ENCODE assay signal across 24 mouse cellular contexts in the genomic region with DNA sequence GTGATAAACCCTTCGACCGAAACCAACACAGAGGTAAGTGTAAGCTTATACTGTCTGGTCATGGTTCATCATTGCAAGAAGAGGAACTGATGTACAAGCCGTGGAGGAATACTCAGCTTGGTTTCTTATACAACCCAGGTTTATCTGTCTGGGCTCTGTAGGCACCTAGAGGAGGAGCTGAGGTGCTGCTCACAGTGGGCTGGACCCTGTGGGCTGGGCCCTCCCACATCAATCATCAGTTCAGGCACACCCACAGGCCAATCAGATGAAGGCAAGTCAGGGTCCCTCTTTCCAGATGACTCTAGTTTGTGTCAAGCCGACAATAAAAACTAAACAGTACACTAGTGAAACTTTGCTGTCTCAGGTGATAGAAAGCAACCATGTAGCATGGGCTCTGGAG. TPM values are rescaled to one million over a fixed set of nuclear protein-coding genes. Genes with fewer than 3 reads are reported as not detected.
DNase-seq lines count a peak whose midpoint lies in the region; ATAC-seq lines count a peak whose summit lies in the region.
"Had no signal": no experiment of that assay in that cellular context is flagged by ENCODE, and none has a peak within 500 bp of the region (broad histone marks: within the 10 kb centered on the region; RNA-seq: fewer than 3 reads in every experiment).

No protein-coding gene starts in this region.

- no peaks in the 10 kb centered on the region for H3K9me3 ChIP-seq in liver, embryonic 13.5 days (replicated peaks)
- H3K9me3 ChIP-seq: embryonic facial prominence, embryonic 12.5 days; forebrain, embryonic 13.5 days; heart, embryonic 13.5 days; hindbrain, embryonic 15.5 days had no signal

- H3K27me3 ChIP-seq in liver, embryonic 13.5 days: peaks cover 20% of the 10 kb centered on the region; the same call in 1 of the 2 replicates
- H3K27me3 ChIP-seq: embryonic facial prominence, embryonic 12.5 days; forebrain, embryonic 13.5 days; hindbrain, embryonic 15.5 days had no signal

- H3K9ac ChIP-seq in liver, embryonic 13.5 days: no peak overlapping the region
- H3K9ac ChIP-seq: embryonic facial prominence, embryonic 12.5 days; forebrain, embryonic 13.5 days; forebrain, postnatal 0 days; heart, embryonic 13.5 days; hindbrain, embryonic 15.5 days had no signal

- WGBS in liver, embryonic 13.5 days (ENCODE audit: insufficient replicate concordance): 43% methylated on average over 4 of the region's 4 CpGs

- no peak overlapping the region for H3K4me2 ChIP-seq in liver, embryonic 13.5 days
- H3K4me2 ChIP-seq: embryonic facial prominence, embryonic 12.5 days; forebrain, embryonic 13.5 days; heart, embryonic 13.5 days; hindbrain, embryonic 15.5 days had no signal

- ATAC-seq in erythroblast, adult 5-6 weeks (replicated peaks; ENCODE audit: low FRiP score, poor library complexity, severe bottlenecking): peak; percentile 66
- ATAC-seq in liver, embryonic 13.5 days (ENCODE audit: low read depth): peak; percentile 69
- peak; percentile 37; the same call in 1 of the 2 replicates for ATAC-seq in megakaryocyte progenitor cell, adult 5-6 weeks (replicated peaks; ENCODE audit: poor library complexity)
- ATAC-seq: CD4-positive, CD25-positive, alpha-beta regulatory T cell, adult 4 months; forebrain, embryonic 13.5 days; forebrain, postnatal 0 days; inflammation-experienced regulatory T-cells, adult 6 months; Patski had no signal

- 0 out of 2 replicates have a peak, but pooled peaks cover 5% of the 10 kb centered on the region for H3K4me1 ChIP-seq in liver, embryonic 13.5 days (replicated peaks)
- H3K4me1 ChIP-seq: embryonic facial prominence, embryonic 12.5 days; forebrain, embryonic 13.5 days; heart, embryonic 13.5 days; hindbrain, embryonic 15.5 days had no signal

- DNase-seq in heart, adult 11 months: peak; percentile 78
- no peak for DNase-seq in heart, adult 9 months (ENCODE audit: low spot score in 2 of 2)
- no peak for DNase-seq in liver, embryonic 13.5 days
- no peak for DNase-seq in urinary bladder, adult 18-20 months (ENCODE audit: low spot score in 2 of 2)
- no peak for DNase-seq in left cerebral cortex, adult 9 months (ENCODE audit: low spot score in 2 of 2)
- DNase-seq in lung, postnatal 4 days: no peak
- DNase-seq: adrenal gland, adult 8-10 months; adrenal gland, postnatal 36 days; B cell, adult 2 months; cerebellum, adult 2 months; cerebellum, postnatal 14 days; forebrain, postnatal 0 days; gastrocnemius, postnatal 36 days; heart, adult 18-20 months; heart, postnatal 36 days had no signal

- H3K36me3 ChIP-seq in liver, embryonic 13.5 days: no peaks in the 10 kb centered on the region
- H3K36me3 ChIP-seq: embryonic facial prominence, embryonic 12.5 days; heart, embryonic 13.5 days; hindbrain, embryonic 15.5 days had no signal

- H3K27ac ChIP-seq in liver, embryonic 13.5 days: no peak overlapping the region
- H3K27ac ChIP-seq: embryonic facial prominence, embryonic 12.5 days; forebrain, embryonic 13.5 days; heart, embryonic 13.5 days; hindbrain, embryonic 15.5 days had no signal

- H3K4me3 ChIP-seq in liver, embryonic 13.5 days (replicated peaks): no peak overlapping the region
- H3K4me3 ChIP-seq: embryonic facial prominence, embryonic 12.5 days; forebrain, embryonic 13.5 days; heart, embryonic 13.5 days; hindbrain, embryonic 15.5 days had no signal

RNA-seq across cellular contexts. Expression of gene Pi4k2b, which starts 8.6 kb away (rescaled TPM):
- 33.6 and 40.3 TPM in 2 replicates for total RNA-seq in erythroblast, adult 5-6 weeks (2015; ENCODE audit: low replicate concordance)
- 40.6 and 62.6 TPM in 2 replicates for total RNA-seq in erythroblast, adult 5-6 weeks (2017; ENCODE audit: low replicate concordance)
- 16.5 and 19.6 TPM in 2 replicates for polyA plus RNA-seq in liver, embryonic 13.5 days (2015; fragmentation: Nextera tagmentation; extraction: Ambion mirVana)
- total RNA-seq in megakaryocyte progenitor cell, adult 5-6 weeks (2015): 29.2 and 31.6 TPM in 2 replicates
- total RNA-seq in megakaryocyte progenitor cell, adult 5-6 weeks (2017): 20.8 and 30.2 TPM in 2 replicates

RNA-seq across cellular contexts. Expression of gene Zcchc4, which starts 42.4 kb away (rescaled TPM):
- 4.0 and 10.0 TPM in 2 replicates for total RNA-seq in erythroblast, adult 5-6 weeks (2015; ENCODE audit: low replicate concordance)
- total RNA-seq in erythroblast, adult 5-6 weeks (2017; ENCODE audit: low replicate concordance): 11.0 and 14.8 TPM in 2 replicates
- 7.8 and 9.2 TPM in 2 replicates for polyA plus RNA-seq in liver, embryonic 13.5 days (2015; fragmentation: Nextera tagmentation; extraction: Ambion mirVana)
- 28.1 and 30.2 TPM in 2 replicates for total RNA-seq in megakaryocyte progenitor cell, adult 5-6 weeks (2015)
- 23.8 and 27.2 TPM in 2 replicates for total RNA-seq in megakaryocyte progenitor cell, adult 5-6 weeks (2017)
